Mouse (Mus musculus) regulatory T cell (primary cell): Measurements from ENCODE around the gene Dnmt3a.

Experiments used
- in situ Hi-C: fragments of 300-600 bp; cut with MboI, MseI; formaldehyde crosslinking; loops from one replicate; pipeline ENCODE4 v1.15.1; 2025; ENCODE audit warnings: high pct_unique_total_duplicates

Dnmt3a gene

GRCm38 (mm10) chr12:3851179-3851578 is 45.4 kb downstream of the Dnmt3a start:
- in situ Hi-C loops, result no loop called here

DNA sequence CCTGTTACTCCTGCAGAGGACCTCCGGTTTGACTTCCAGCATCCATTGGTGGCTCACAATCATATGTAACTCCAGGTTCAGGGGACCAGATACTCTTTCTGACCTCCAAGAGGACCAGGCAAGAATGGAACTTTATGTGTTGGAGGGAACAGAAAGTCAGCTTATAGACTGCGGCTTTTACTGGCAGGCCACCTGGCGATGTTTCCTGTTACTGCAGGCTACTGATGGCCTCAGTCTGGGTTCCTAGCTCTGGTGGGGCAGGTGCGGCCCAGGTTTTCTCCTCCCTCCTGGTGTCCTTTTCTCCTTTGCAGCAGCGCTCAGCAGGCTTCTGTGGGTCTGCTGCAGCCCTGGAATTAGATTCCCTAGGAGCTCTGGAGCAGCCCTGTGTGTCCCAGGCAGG is 46.7 kb downstream of the Dnmt3a start:
- in situ Hi-C loops, result no loop called here

DNA sequence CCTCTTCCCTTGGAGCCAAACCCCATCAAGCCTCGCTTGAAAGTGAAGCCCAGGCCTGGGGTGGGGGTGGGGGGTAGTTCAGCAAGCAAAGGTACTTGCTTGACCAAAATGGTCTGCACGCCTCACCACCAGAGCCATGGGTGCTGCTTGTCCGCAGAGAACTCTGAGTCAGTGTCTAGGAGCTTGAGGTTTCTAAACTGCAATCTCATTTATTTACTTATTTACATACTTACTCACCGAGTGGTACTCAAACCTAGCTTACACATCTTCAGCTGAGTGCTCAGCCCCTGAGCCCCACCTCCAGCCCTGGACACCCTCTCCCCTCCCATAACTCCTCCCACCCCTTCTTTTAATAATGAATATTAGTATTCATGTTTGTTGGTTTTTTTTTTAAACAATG is 48.6 kb downstream of the Dnmt3a start:
- in situ Hi-C loops, result no loop called here

GRCm38 (mm10) chr12:3855762-3856501 is 50.1 kb downstream of the Dnmt3a start:
- in situ Hi-C loops, result no loop called here

GRCm38 (mm10) chr12:3856748-3857147 is 50.9 kb downstream of the Dnmt3a start:
- in situ Hi-C loops, result no loop called here

DNA sequence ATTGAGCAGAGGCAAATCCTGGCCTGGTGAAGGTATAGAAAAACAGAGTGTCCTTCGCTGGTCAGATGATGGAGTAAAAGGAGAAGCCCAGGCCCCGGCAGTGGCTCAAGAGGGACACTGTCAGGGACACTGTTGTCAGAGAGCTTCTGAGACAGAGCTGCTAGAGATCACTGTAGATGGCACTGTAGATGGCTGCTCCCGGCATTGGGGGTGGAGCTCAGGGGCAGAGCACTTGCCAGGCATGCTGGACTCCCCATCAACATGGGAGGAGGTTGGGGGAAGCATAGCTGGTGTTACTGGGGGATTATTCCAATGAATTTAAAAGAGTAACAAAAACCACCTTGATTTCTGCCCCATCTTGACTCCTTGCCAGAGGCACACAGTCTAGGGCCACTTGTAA is 51.4 kb downstream of the Dnmt3a start:
- in situ Hi-C loops, result no loop called here

DNA sequence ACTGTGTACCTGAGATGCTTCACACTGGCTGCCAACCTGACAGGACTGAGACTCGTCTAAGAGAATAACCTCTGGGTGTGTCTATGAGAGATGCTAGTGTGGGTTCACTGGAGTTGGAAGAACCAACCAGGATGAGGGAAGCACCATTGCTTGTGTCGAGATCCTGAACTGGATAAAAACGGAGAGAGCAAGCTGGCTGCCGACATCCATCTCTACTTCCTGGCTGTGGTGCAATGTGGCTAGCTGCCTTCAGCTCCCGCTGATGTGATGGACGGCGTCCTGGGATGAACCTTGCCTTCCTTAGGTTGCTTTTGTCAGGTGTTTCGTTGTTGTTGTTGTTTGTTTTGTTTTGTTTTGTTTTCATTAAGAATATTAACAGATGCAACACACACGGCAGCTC is 52.0 kb downstream of the Dnmt3a start:
- in situ Hi-C loops, result no loop called here

DNA sequence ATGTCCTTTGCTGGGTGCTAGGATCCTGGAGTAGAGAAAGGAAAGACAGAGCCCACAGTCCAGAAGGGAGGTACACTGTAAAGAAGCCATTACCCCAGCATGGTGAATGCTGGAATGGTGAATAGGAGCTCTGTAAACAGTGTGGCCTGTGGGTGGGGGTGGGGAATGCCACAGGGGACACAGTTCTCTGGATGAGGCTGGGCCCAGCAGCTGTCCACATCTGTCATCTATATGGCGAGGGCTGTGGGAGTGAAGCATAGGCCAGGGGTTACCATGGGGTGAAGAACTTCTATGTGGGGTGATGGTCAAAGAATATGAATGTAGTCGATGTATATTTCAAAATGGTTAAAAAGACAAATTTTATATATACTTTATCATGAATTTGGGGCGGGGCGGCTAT is 52.9 kb downstream of the Dnmt3a start:
- in situ Hi-C loops, result no loop called here

DNA sequence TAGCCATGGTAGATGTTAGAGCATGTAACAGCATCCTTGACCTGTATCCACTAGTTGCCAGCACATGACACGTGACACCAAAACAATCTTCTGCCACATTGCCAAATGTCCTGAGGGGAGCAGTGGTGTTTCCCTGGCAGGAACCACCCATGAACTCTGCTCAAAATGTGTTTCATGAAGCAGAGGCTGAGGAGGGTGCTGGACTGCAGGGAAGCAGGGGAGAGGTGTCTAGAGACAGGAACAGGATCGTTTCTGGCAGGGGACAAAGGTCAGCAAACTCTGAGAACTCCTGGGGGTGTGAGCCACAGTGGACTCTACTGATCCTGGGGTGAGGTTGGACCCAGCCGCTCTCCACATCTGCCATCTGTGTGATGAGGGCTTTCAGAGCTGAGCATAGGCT is 53.7 kb downstream of the Dnmt3a start:
- in situ Hi-C loops, result no loop called here

DNA sequence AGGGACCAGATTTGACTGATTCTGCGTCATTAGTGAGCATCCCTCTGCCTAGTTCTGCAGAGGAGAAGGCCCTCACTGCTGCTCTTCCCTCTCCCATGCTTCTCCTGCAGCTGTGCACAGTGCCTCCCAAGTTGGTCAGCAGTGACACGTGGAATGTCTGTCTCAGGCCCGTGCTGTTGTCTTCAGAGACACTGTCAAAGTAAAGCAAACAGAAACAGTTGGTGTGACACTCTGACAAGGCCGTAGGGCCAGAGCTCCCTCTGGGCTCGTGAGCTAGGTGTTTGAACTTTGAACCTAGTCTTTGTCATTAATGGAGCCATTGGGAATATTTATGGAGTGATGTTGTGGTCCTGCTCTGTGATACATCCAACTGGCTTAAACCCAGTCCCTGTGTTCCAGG is 54.2 kb downstream of the Dnmt3a start:
- in situ Hi-C loops, result no loop called here

DNA sequence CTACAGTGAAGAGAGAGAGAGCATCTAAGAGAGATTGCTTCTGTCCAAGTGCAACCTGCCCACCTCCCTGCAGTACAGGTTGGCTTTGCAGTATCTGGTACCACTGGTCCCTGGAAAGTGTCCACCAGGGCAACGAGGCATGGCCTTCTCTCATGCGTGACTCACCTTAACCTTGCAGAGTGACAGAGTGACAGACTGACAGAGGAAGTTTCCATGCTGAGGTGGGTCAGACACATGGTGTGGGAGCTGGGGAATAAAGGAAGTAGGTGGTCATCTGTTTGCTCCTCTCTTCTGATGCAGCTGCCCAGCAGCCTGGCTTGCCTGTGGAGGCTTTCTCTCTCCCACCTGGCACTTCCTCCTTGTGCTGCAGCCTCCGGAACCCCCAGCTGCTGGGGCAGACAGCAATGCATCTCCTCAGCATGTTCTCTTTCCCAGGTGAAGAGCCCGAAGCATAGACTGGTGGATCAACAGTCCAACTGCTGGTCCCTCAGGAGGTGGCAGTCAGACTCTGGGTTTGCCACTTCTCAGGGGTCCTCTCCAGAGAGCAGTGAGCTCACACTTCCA is 55.9 kb downstream of the Dnmt3a start:
- in situ Hi-C loops, result no loop called here

GRCm38 (mm10) chr12:3862253-3862652 is 56.4 kb downstream of the Dnmt3a start:
- in situ Hi-C loops, result no loop called here

DNA sequence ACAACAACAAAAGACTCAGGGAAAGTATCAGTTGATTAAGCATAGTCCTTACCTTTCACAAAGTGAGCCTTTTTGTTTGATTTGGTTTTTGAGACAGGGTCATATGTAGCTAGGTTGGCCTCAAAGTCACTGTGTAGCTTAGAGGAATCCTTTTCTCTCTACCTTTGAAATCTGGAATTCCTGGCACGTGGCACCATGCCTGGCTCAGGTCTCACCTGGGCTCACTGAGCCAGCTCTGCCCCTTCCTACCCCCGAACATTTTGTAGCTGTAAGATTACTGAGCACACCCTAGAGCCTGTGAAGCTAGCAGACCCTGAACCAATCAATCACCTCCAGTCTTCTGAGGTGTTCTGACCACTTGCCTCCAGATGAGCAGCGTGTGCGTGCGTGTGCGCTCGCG is 58.4 kb downstream of the Dnmt3a start:
- in situ Hi-C loops, result no loop called here

DNA sequence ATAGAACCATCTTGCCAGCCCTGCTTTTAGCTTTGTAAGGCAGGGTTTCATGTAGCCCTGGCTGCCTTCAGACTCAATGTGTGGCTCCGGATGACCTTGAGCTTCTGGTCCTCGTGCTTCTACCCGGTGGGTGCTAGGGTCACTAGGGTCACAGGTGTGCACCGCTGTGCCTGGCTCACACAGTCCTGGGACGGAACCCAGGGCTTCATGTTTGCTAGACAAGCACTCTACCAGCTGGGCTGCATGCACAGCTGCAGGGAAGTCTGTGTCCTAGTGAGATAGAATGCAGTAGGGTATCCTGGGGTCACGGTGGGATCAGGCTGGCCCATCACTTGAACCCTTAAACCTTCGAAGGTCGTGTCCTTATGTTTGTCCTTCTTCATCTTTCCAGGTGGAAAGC is 59.8 kb downstream of the Dnmt3a start:
- in situ Hi-C loops, result no loop called here

GRCm38 (mm10) chr12:3866654-3867370 is 61.0 kb downstream of the Dnmt3a start:
- in situ Hi-C loops, result no loop called here

DNA sequence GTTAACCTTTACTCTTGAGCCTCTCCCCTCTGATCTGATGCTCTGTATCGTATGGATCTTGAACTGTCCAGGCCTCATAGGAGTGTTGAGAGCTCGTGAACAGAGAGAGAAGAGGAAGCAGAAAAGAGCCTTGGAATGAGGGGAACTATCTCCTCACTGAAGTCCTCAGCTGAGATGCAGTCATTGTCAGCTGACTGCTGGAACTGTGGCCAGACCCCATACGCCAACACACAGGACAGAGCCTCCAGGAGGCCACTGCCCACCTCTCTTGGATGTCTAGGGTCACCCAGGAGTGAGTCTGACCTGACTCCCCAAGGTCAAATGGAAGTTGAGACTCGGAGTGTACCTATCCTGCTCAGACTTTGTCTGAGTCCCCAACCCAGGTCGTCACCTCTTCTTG is 62.3 kb downstream of the Dnmt3a start:
- in situ Hi-C loops, result no loop called here

- in situ Hi-C loops, result no loop called here
These were observed 63.1 kb downstream of the Dnmt3a start for GRCm38 (mm10) chr12:3868676-3869458.

GRCm38 (mm10) chr12:3870024-3870423 is 64.2 kb downstream of the Dnmt3a start:
- in situ Hi-C loops, result no loop called here

DNA sequence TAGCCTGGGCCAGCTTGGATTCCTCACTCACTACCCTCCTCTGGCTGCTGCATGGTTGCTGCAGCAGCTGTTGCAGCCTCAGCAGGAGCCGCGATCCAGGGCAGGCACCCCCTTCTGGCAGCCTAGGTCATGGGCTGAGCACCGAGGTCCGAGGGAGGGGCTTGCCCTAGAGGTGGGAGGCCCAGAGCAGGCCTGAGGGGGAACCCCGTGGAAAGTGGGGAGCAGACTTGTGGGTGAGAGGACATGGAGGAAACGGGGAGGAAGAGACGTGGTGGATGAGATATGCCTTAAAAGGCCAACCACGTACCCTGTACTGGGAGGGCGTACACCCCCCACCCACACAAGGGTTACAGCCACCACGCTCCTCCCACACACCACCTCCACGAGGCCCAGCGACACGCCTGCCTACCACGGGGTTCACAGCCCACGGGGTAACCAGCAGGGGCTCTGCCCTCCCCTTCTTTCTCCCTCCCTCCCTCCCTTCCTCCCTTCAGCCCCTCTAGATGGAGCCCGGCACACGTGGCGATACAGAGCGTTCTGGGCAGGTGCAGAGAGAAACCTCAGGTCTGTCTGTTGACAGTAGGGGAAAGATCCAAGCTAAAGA is 65.2 kb downstream of the Dnmt3a start:
- in situ Hi-C loops, result no loop called here

DNA sequence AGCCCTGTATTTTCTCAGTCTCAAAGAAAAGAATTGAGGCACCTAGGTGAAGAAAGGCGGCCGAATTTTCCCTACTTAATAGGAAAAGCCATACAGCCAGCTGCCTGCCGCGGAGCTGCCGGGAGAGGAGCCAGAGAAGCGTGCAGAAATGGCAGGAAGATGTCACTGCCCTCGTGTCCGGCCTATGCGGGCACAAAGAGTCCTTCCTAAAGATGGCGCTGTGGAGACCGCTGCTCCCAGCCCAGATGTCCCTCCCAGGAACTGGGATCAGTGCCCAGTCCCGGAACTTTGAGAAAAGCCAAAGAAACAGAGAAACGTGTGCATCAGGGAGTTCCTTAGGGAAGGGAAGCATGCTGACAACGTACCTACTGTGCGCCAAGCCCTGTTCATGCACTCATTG is 65.8 kb downstream of the Dnmt3a start:
- in situ Hi-C loops, result no loop called here

DNA sequence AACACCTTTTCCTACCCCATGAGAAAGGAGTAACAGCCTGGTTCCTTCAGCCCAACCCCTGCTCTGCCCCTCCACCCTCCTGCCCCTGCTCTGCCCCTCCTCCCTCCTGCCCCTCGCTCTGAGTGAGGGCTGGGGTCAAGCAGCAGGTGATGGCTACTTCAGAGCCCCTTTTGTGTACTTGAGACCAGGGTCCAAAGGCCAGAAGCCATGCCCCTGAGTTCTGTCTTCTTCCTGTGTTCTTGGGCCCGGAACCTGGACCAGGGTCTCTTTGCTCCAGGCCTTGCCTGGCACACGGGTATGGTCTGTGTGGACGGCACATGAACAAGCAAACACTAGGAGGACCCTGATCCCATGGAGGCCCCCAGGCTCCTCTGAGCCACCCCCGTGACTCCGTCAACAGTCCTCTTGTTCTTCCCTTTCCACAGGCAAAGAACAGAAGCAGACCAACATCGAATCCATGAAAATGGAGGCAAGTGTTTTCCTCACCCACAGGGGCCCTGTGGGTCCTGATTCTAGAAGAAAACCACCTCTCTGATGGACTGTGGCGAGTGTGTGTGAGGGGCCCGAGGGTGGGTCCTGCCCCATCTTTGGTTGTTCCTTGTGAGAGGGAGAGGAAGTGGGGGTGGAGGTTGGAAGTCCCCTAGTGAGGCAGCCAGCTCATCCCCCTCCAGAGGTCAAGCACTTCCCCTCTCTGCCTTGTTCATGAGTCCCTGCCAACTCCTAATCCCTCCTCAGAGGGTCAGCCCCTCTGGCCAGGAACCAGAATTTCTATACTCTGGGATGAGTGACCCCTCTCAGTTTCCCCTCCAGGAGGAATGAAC is 66.8 kb downstream of the Dnmt3a start:
- in situ Hi-C loops, result no loop called here
